Mouse (Mus musculus) cerebellum, adult 18-20 months (tissue): Measurements from ENCODE around the gene Etfbkmt.
"Not testable (repeated sequence)": the region's sequence is repeated elsewhere in the genome, so short reads cannot be mapped to it uniquely, and the experiment has no call there.

Experiments
- DNase-seq, 2 experiments: peaks; one replicate each; pipeline ENCODE4 v3.0.0; 2021

The Etfbkmt gene

DNA sequence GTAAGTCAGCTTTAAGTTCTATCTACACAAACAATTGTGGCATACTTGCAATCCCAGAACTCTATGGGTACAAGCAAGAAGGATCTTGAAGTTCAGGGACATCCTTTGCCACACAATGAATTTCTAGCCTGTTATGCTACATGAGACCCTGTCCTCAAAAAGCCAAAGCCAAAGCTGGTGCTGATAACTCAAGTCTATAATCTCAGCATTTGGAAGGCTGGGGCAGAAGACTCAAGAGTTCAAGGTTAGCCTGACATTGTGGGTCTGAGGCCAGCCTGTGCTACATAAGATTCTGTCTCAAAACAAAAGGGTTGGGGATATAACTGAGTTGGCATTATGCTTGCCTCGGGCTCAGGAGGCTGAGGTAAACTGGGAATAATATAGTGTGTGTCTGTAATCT is 47.7 kb downstream of the Etfbkmt start:
- DNase-seq, result no peak

DNA sequence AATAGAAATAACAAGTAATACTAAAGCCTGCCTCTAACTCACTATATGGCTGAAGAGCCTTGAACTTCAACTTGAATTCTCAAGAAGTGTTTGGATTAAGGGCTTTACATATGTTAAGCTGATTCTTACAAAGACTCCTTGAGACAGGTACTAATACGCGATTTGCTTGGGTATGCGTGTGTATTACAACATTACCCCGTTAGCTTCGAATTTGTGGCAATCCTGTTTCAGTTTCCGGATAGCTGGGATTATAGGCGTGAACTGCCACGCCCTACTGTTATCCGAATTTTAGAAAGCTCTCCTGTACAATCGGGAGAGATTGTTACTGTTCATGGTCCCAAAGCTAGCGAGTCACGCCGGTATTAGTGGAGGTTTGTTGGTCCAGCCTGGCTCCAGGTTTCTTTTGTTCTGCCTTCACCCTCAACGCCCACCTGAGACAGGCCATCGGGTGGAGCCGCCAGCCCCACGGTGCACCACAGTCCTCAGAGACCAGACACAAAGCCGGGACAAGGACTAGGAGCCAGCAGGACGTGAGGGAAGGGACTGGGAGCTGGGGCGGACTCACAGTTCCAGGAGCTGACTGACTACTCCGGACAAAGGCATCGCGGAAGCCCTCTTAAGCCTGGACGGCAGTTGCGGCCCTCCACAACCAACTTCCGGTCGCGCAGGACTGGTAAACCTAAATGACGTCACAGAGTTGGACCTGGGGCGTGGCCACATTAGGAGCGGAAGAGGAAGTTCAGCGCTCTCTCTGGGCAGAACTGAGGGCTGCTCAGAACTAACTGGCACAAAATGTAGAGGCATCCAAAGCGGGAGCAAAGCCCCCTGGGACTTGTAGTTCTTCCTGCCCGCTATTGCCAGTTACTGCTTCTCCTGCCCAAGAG is 48.6 kb downstream of the Etfbkmt start, which contains the start of gene Amn1:
TSS of gene Amn1 (minus strand) at position 672 of the 884 bp plus-strand sequence.
- peak; percentile 90 to 97 for DNase-seq

DNA sequence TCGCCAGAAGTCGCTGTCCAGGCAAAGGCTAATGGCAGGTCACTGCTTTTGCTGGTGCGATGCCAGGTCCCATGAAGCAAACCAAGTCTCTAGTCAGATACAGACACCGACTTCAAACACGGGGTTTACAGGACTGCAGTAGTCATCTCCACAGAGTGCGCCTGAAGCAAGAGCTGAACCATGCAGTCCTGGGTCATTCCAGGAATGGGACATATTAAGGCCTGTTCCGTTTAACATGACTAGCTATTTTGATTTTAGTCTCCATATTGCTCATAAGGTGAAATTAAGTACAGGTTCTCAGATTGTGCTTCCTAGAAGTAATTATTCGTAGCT is 49.2 kb downstream of the Etfbkmt start:
- DNase-seq, result no peak

- DNase-seq, result peak; percentile 4 to 28
Observed at GRCm38 (mm10) chr6:149189340-149189922, 49.8 kb downstream of the Etfbkmt start.

DNA sequence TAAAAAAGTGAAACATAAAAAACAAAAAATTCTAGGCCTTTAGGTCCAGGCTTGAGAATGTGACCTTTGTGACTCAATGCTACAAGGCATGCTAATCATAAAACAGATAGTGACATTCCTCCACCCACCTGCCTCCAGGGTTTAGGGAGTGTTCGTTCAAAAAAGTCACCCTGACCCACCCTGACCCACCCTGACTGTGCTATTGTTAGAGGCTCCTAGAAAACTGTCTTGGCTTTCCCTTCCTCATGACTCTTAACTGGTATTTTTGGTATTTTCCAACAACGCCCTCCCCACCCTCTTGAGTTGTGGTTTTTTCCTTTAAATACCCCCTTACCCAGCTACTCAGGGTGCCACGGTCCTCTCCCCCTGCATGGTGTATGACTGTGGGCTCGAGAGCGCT is 52.3 kb downstream of the Etfbkmt start:
- not testable (repeated sequence) for DNase-seq

GRCm38 (mm10) chr6:149193276-149193905 is 53.7 kb downstream of the Etfbkmt start:
- DNase-seq, result no peak

DNA sequence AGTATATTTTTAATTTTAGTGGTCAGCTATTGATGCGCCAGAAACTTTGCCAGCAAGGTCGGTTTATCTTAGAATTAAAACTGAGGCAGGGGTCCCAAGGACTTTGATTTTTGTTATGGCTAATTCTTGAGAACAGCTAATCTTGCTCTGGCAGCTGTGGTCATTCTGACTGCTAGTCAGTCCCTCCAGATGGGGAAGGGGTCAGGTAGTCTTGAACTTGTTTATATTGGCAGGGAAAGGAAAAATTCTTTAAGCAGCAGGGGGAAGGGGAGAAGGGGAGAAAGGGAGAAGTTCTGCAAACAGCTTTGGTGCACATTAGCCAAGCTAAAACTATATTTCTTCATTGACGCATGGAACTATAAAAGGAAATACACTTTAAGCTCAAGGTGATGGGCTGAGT is 57.5 kb downstream of the Etfbkmt start:
- no peak for DNase-seq

GRCm38 (mm10) chr6:149198572-149198971 is 58.9 kb downstream of the Etfbkmt start:
- DNase-seq, result no peak
